24 mouse cellular contexts compared by ENCODE assay signal in genomic region chr5:98812380-98812779, GRCm38 (mm10). TPM values are rescaled to one million over a fixed set of nuclear protein-coding genes. Genes with fewer than 3 reads are reported as not detected.
DNase-seq lines count a peak whose midpoint lies in the region; ATAC-seq and TF ChIP-seq lines count a peak whose summit lies in the region.
"Had no signal": no experiment of that assay in that cellular context is flagged by ENCODE, and none has a peak within 500 bp of the region (broad histone marks: within the 10 kb centered on the region; RNA-seq: fewer than 3 reads in every experiment).

No protein-coding gene starts in this region.

- no peak overlapping the region for H3K27ac ChIP-seq in lung, postnatal 0 days (ENCODE audit: low read length)
- H3K27ac ChIP-seq: embryonic facial prominence, embryonic 10.5 days; embryonic facial prominence, embryonic 12.5 days; forebrain, embryonic 13.5 days; forebrain, embryonic 15.5 days had no signal

- TF ChIP-seq POLR2A in lung, adult 2 months (IDR thresholded peaks at IDR 0.05; ENCODE audit: borderline replicate concordance, extremely low read depth, low read depth, low read length) = no peak

- H3K36me3 ChIP-seq in lung, postnatal 0 days (ENCODE audit: insufficient read depth, low read length) = no peaks in the 10 kb centered on the region
- H3K36me3 ChIP-seq: embryonic facial prominence, embryonic 10.5 days; embryonic facial prominence, embryonic 12.5 days; forebrain, embryonic 15.5 days; G1E had no signal

- no peak overlapping the region for H3K4me3 ChIP-seq in lung, postnatal 0 days (ENCODE audit: low read depth, low read length)
- no peak overlapping the region for H3K4me3 ChIP-seq in lung, adult 2 months (replicated peaks; ENCODE audit: extremely low read depth, low read depth, low read length)
- H3K4me3 ChIP-seq: embryonic facial prominence, embryonic 10.5 days; embryonic facial prominence, embryonic 12.5 days; forebrain, embryonic 13.5 days; forebrain, embryonic 15.5 days had no signal

- no peaks in the 10 kb centered on the region for H3K9me3 ChIP-seq in lung, postnatal 0 days (ENCODE audit: low read length)
- H3K9me3 ChIP-seq: embryonic facial prominence, embryonic 12.5 days; forebrain, embryonic 15.5 days had no signal

- DNase-seq in lung, adult 18-20 months = peak; percentile 54 to 55
- no peak for DNase-seq in lung, postnatal 4 days
- peak; percentile 67 for DNase-seq in lung, postnatal 0 days (ENCODE audit: low spot score)
- no peak for DNase-seq in lung, adult 2 months
- peak; percentile 68 for DNase-seq in lung, postnatal 36 days
- DNase-seq in spleen, postnatal 10 days (ENCODE audit: low spot score in 2 of 2) = no peak
- DNase-seq: adrenal gland, adult 8-10 months; adrenal gland, postnatal 14 days; adrenal gland, postnatal 36 days; B cell, adult 2 months; cerebellum, adult 11-12 months; cerebellum, adult 2 months; cerebellum, adult 9-10 months; cerebellum, postnatal 10 days; cerebellum, postnatal 25 days had no signal

- H3K4me2 ChIP-seq in lung, postnatal 0 days (replicated peaks; ENCODE audit: low read depth, low read length) = no peak overlapping the region
- H3K4me2 ChIP-seq: embryonic facial prominence, embryonic 12.5 days; forebrain, embryonic 13.5 days; forebrain, embryonic 15.5 days had no signal

- TF ChIP-seq CTCF in lung, postnatal 0 days (IDR thresholded peaks at IDR 0.05) = no peak
- TF ChIP-seq CTCF in lung, adult 2 months (IDR thresholded peaks at IDR 0.05; ENCODE audit: insufficient read depth, low read length) = no peak

- no peak overlapping the region for H3K9ac ChIP-seq in lung, postnatal 0 days (replicated peaks; ENCODE audit: low read depth)
- H3K9ac ChIP-seq: embryonic facial prominence, embryonic 12.5 days; forebrain, embryonic 13.5 days; forebrain, embryonic 15.5 days had no signal

- no peaks in the 10 kb centered on the region for H3K27me3 ChIP-seq in lung, postnatal 0 days (replicated peaks; ENCODE audit: insufficient read depth, low read length)
- H3K27me3 ChIP-seq: CH12.LX; embryonic facial prominence, embryonic 12.5 days; forebrain, embryonic 13.5 days; forebrain, embryonic 15.5 days; Patski had no signal

- H3K4me1 ChIP-seq in lung, postnatal 0 days (ENCODE audit: insufficient read depth, low read depth, low read length) = no peaks in the 10 kb centered on the region
- H3K4me1 ChIP-seq in lung, adult 2 months (ENCODE audit: control insufficient read depth, insufficient read depth, low read length) = no peaks in the 10 kb centered on the region; the same call in 1 of the 2 replicates
- H3K4me1 ChIP-seq: embryonic facial prominence, embryonic 10.5 days; embryonic facial prominence, embryonic 12.5 days; forebrain, embryonic 13.5 days; forebrain, embryonic 15.5 days had no signal

- TF ChIP-seq EP300 in lung, postnatal 0 days (IDR thresholded peaks at IDR 0.05) = peak; percentile 69

- peak; percentile 62 for ATAC-seq in lung, postnatal 0 days
- ATAC-seq: activated CD4-positive, CD25-positive, alpha-beta regulatory T cell, adult 4 months; CD4-positive, CD25-positive, alpha-beta regulatory T cell, adult 4 months; forebrain, embryonic 13.5 days; forebrain, embryonic 15.5 days; Patski had no signal

- 43% methylated on average over 1 of the region's 1 CpGs for WGBS in lung, postnatal 0 days
- WGBS in lung, adult 2 months = 51% methylated on average over 1 of the region's 1 CpGs

RNA-seq across cellular contexts. Expression of gene Bmp3, which starts 41.8 kb away (rescaled TPM):
- 6.8 and 10.8 TPM in 2 replicates for polyA plus RNA-seq in lung, postnatal 0 days (2015; fragmentation: Nextera tagmentation; extraction: Ambion mirVana)
- 33.3 and 34.6 TPM in 2 replicates for polyA plus RNA-seq in lung, adult 2 months (2012; rRNA removed)
- polyA plus RNA-seq: activated CD4-positive, CD25-positive, alpha-beta regulatory T cell, adult 4 months; G1E had no signal

Comparison
In these comparisons a context has a peak if more than half of its experiments do, and no peak if none do; other contexts are left out.
1. DNase-seq: peak in lung, adult 18-20 months (2 of 2), lung, postnatal 0 days (single experiment) and lung, postnatal 36 days (single experiment); none in lung, postnatal 4 days (0 of 2), lung, adult 2 months (single experiment) and spleen, postnatal 10 days (0 of 2).